Mouse (Mus musculus): ENCODE measurements around the gene Phip.

Gene Phip

GRCm38 (mm10) chr9:82877078-82877477, 98.2 kb downstream of the Phip start:
- DNase-seq (ENCODE audit: low read depth, low spot score) = no peak

- DNase-seq (ENCODE audit: low read depth, low spot score) = no peak
These were observed 107.6 kb downstream of the Phip start for GRCm38 (mm10) chr9:82867698-82868097.

- DNase-seq (ENCODE audit: low read depth, low spot score) = no peak
These were observed 109.2 kb downstream of the Phip start for GRCm38 (mm10) chr9:82866121-82866520.

GRCm38 (mm10) chr9:82861775-82862430, 113.4 kb downstream of the Phip start:
- no peak for DNase-seq (ENCODE audit: low read depth, low spot score)

DNA sequence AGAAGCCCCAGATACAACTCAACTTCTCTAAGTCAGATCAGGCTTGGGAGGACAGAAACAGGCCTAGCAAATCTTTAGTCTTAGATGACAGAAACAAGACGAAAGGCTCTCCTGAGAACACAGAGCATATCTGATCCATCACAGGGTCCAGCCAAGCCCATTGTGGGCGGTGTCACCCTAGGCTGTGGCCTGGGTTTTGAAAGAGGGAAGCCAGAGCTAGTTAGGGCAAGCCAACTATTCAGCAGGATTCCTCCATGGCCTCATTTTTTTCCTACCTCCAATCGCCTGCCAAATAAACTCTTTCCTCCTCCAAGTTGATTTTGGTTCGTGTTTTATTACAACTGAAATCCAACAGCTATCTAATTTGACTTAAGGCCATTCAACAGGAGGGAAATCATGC, 114.0 kb downstream of the Phip start:
- no peak for DNase-seq (ENCODE audit: low read depth, low spot score)

DNA sequence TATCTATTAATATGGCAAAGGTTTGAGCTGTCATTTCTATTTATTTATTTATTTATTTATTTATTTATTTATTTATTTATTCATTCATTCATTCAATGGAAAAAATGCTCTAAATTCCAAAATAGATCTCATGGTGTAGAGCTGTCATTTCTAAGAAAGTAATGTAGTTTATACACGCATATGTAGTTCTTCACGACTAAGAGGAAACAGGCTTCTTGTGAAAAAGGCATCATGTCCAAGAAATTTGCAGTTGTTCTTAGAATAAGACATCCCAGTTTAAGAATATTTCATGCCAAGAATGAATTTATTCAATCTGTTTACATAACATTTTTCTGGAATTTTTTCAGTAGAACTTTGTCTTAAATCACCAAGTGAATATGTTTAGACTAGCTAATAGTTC, 114.5 kb downstream of the Phip start:
- no peak for DNase-seq (ENCODE audit: low read depth, low spot score)

- no peak for DNase-seq (ENCODE audit: low read depth, low spot score)
These were observed 119.1 kb downstream of the Phip start for GRCm38 (mm10) chr9:82856241-82856640.

DNA sequence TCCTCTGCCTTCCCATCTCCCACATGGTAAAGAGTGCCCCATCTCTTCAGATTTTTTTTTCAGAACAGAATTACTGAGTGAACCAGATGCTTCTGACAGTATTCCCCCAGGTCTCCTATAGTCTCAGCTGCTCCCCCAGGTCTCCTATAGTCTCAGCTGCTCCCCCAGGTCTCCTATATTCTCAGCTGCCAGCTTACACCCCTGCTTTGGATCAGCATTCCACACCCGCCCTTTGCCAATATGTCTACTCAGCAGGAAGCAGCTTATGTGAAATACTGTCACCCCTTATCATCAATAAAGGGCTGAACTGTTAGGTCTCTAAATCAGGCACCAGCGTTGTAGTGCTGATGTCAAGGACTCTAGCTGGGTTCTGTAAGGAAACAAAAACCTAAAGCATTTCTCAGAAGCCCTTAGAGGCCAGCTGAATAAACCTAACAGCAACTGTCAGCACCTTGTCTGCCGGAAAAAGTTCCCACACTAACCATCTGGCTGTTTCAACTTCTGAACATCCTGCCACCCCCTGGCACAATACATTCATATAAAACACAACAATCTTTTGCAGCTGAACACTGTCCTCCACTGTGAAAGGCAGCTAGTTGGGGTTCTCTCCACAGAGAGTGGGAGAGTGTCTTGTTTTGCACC, 120.2 kb downstream of the Phip start:
- no peak for DNase-seq (ENCODE audit: low read depth, low spot score)

DNA sequence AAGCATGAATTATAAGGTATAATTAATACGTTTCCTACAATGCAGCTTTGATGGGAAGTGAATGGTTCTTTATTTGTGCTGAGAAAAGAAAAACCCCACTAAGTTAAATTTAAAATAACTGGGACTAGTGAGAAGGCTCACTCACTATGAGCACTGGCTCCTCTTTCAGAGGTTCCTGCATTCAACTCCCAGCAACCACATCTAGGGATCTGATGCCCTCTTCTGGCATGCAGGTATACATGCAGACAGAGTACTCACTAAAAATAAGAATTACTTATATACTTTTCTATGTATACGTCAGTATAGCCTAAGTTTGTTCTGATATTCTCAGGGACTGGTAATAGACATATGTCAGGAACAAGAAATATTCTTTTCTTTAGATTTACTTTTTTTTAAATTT, 121.3 kb downstream of the Phip start:
- DNase-seq (ENCODE audit: low read depth, low spot score) = no peak

- DNase-seq (ENCODE audit: low read depth, low spot score) = no peak
These were observed 132.6 kb downstream of the Phip start for GRCm38 (mm10) chr9:82842671-82843070.

DNA sequence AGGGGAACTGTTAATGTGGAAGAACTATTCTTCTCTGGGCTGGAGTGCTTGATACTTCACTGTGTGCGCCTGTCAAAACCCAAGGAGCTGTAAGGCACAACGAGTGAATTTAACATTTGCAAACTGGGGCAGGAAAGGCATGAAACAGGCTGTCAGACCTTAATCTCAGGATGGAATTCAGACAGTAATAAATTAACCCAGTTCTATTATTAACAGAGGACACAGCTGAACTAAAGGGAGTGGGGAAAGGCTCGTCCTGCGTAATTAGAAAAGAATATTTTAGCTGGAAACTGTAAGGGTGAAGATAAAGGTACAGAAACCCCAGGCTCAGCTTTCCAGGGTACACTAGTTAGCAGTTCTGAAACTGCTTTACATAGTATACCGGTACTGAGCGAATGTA, 139.4 kb downstream of the Phip start:
- no peak for DNase-seq (ENCODE audit: low read depth, low spot score)

- DNase-seq (ENCODE audit: low read depth, low spot score) = no peak
These were observed 143.4 kb downstream of the Phip start for GRCm38 (mm10) chr9:82831891-82832290.

- peak; percentile 86 for DNase-seq (ENCODE audit: low read depth, low spot score)
These were observed 145.5 kb downstream of the Phip start for GRCm38 (mm10) chr9:82829693-82830430.

- no peak for DNase-seq (ENCODE audit: low read depth, low spot score)
These were observed 146.2 kb downstream of the Phip start, which contains the start of gene Irak1bp1 for GRCm38 (mm10) chr9:82829007-82829689. Gene Irak1bp1 (plus strand): TSS chr9:82829540.

- no peak for DNase-seq (ENCODE audit: low read depth, low spot score)
These were observed 148.9 kb downstream of the Phip start for GRCm38 (mm10) chr9:82826426-82826825.
